Mouse (Mus musculus): ENCODE data around the gene Akna.

- TF ChIP-seq CTCF (IDR thresholded peaks at IDR 0.05; ENCODE audit: low read depth) (no peak), EP300 (IDR thresholded peaks at IDR 0.05; ENCODE audit: low read depth) (no peak)
These were observed 17.4 kb downstream of the Akna start for GRCm38 (mm10) chr4:63385784-63386183.
